Mouse (Mus musculus) C2C12 (cell line): ENCODE results near the gene Fli1. TPM values are rescaled to one million over a fixed set of nuclear protein-coding genes. Genes with fewer than 3 reads are reported as not detected.

Experiments
- H3K27me3 ChIP-seq: one replicate; pipeline ENCODE4 v1.6.1; 2011; ENCODE audit not compliant: control insufficient read depth, insufficient read depth, insufficient read length
- H3K36me3 ChIP-seq: one replicate; pipeline ENCODE4 v1.6.1; 2011; ENCODE audit not compliant: control insufficient read depth, insufficient read depth
- H3K4me3 ChIP-seq: one replicate; pipeline ENCODE4 v1.5.1; 2011; ENCODE audit warnings: mild to moderate bottlenecking, control low read depth; ENCODE audit not compliant: poor library complexity, insufficient read depth, severe bottlenecking
- H3K79me2 ChIP-seq: one replicate; pipeline ENCODE4 v1.6.1; 2011; ENCODE audit not compliant: control insufficient read depth, insufficient read depth
- H3K79me3 ChIP-seq: one replicate; pipeline ENCODE4 v1.6.1; 2011; ENCODE audit warnings: low read depth, control low read depth
- H3ac ChIP-seq: one replicate; pipeline ENCODE3; 2011; ENCODE audit warnings: low read depth; ENCODE audit not compliant: control insufficient read depth, insufficient read length
- CEBPB ChIP-seq: IDR thresholded peaks from one replicate; pipeline ENCODE4 v1.6.1; 2011; ENCODE audit warnings: low read depth, mild to moderate bottlenecking, control low read depth, moderate library complexity
- CTCF ChIP-seq: IDR thresholded peaks from one replicate; pipeline ENCODE4 v1.5.1; 2011; ENCODE audit not compliant: control insufficient read depth, insufficient read depth, insufficient read length
- FOSL1 ChIP-seq: IDR thresholded peaks from one replicate; pipeline ENCODE4 v1.8.0; 2011; ENCODE audit warnings: mild to moderate bottlenecking, low read length; ENCODE audit not compliant: poor library complexity, insufficient read depth, severe bottlenecking
- MAX ChIP-seq: IDR thresholded peaks from one replicate; pipeline ENCODE4 v1.6.1; 2011; ENCODE audit warnings: mild to moderate bottlenecking, control low read depth
- MYOD1 ChIP-seq: IDR thresholded peaks from one replicate; pipeline ENCODE4 v1.6.1; 2011; ENCODE audit warnings: low read depth; ENCODE audit not compliant: control insufficient read depth, insufficient read length
- MYOG ChIP-seq: IDR thresholded peaks from one replicate; pipeline ENCODE4 v1.6.1; 2011; ENCODE audit not compliant: control insufficient read depth, insufficient read length; ENCODE audit errors: extremely low read depth
- USF1 ChIP-seq: IDR thresholded peaks from one replicate; pipeline ENCODE4 v1.6.1; 2011; ENCODE audit warnings: low read depth, mild to moderate bottlenecking, control low read depth, moderate library complexity
- polyA plus RNA-seq: library from polyadenylated mRNA; unstranded; fragments of >200 nt; fragmentation: generic; extraction: Trizol; gene quantifications from one replicate; pipeline ENCODE4 v1.2.1, GENCODE M21; 2012; ENCODE audit warnings: missing spikeins

The Fli1 gene
- polyA plus RNA-seq, 1 experiment: not detected

GRCm38 (mm10) chr9:32535201-32535955, 7.3 kb downstream of the Fli1 start:
- Histone ChIP-seq H3K4me3 (no peak overlapping the region), H3K79me3 (no peaks in the 10 kb centered on the region), H3K79me2 (no peaks in the 10 kb centered on the region), H3K36me3 (no peaks in the 10 kb centered on the region), H3K27me3 (peaks cover 51% of the 10 kb centered on the region), H3ac (no peak overlapping the region)
- no peak for TF ChIP-seq MYOG
- no peak for TF ChIP-seq CTCF
- no peak for TF ChIP-seq USF1
- no peak for TF ChIP-seq MYOD1
- no peak for TF ChIP-seq CEBPB
- no peak for TF ChIP-seq MAX
- TF ChIP-seq FOSL1: no peak

GRCm38 (mm10) chr9:32534025-32534615, 8.5 kb downstream of the Fli1 start:
- H3K79me3 ChIP-seq: no peaks in the 10 kb centered on the region
- no peak for TF ChIP-seq MYOD1
- TF ChIP-seq MAX: no peak
- TF ChIP-seq FOSL1: no peak
- no peaks in the 10 kb centered on the region for H3K79me2 ChIP-seq
- no peak overlapping the region for H3K4me3 ChIP-seq
- H3ac ChIP-seq: no peak overlapping the region
- H3K27me3 ChIP-seq: peaks cover 55% of the 10 kb centered on the region
- no peaks in the 10 kb centered on the region for H3K36me3 ChIP-seq

DNA sequence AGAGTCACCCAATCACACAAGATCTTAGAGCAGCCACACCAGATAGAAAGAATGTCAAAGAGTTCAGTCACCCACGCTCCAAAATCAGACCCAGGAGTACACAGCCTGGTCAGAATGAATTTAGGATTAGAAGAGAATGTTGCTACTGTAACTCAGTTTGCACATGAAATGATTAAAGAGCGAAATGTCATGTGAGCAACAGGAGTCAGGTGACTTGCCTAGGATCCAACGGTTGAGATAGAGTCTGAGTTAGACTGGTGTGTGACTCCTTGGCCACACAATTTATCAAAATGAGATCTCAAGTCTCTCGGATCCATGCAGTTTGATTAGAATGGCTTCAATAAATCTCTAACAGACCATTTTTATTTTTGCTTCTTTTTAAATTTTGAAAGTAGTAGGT, 11.1 kb downstream of the Fli1 start:
- no peak for TF ChIP-seq MAX
- TF ChIP-seq USF1: no peak
- no peak for TF ChIP-seq CTCF
- no peak for TF ChIP-seq MYOD1
- Histone ChIP-seq H3K79me2 (no peaks in the 10 kb centered on the region), H3K4me3 (no peak overlapping the region), H3K79me3 (no peaks in the 10 kb centered on the region), H3K36me3 (no peaks in the 10 kb centered on the region), H3K27me3 (peaks cover 47% of the 10 kb centered on the region), H3ac (no peak overlapping the region)

GRCm38 (mm10) chr9:32530975-32531374, 11.7 kb downstream of the Fli1 start:
- Histone ChIP-seq H3K36me3 (no peaks in the 10 kb centered on the region), H3K79me3 (no peaks in the 10 kb centered on the region), H3K27me3 (peaks cover 47% of the 10 kb centered on the region), H3K79me2 (no peaks in the 10 kb centered on the region), H3K4me3 (no peak overlapping the region), H3ac (no peak overlapping the region)
- no peak for TF ChIP-seq CTCF
- no peak for TF ChIP-seq MAX
- no peak for TF ChIP-seq MYOG
- no peak for TF ChIP-seq USF1
- no peak for TF ChIP-seq FOSL1
- no peak for TF ChIP-seq CEBPB
- TF ChIP-seq MYOD1: no peak

DNA sequence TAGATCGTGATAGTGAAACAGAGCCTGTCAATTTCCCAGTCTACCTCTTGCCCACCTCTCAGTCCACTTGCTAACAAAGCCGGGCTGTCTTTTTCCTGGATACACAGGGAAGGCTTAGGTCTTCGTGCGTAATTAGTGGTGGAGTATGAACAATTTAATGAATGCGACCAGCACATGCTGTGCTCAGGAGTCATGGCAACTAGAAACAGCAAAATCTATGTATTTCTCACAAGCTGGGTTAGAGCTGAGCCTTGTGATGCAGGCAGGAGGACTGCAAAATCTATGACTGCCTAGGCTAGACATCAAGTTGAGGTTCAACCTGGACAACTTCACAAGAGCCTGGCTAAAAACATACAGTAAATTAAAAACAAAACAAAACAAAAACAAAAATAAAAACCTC, 12.5 kb downstream of the Fli1 start:
- Histone ChIP-seq H3K79me2 (no peaks in the 10 kb centered on the region), H3K79me3 (no peaks in the 10 kb centered on the region), H3K27me3 (peaks cover 44% of the 10 kb centered on the region), H3ac (no peak overlapping the region), H3K36me3 (no peaks in the 10 kb centered on the region), H3K4me3 (no peak overlapping the region)
- no peak for TF ChIP-seq CTCF
- no peak for TF ChIP-seq MYOG

- H3K79me3 ChIP-seq: no peaks in the 10 kb centered on the region
- no peaks in the 10 kb centered on the region for H3K36me3 ChIP-seq
- no peak overlapping the region for H3K4me3 ChIP-seq
- H3ac ChIP-seq: no peak overlapping the region
- no peaks in the 10 kb centered on the region for H3K79me2 ChIP-seq
- H3K27me3 ChIP-seq: peaks cover 40% of the 10 kb centered on the region
- TF ChIP-seq MYOG: no peak
Observed at GRCm38 (mm10) chr9:32529594-32529993, 13.1 kb downstream of the Fli1 start.
